In the genomic region with DNA sequence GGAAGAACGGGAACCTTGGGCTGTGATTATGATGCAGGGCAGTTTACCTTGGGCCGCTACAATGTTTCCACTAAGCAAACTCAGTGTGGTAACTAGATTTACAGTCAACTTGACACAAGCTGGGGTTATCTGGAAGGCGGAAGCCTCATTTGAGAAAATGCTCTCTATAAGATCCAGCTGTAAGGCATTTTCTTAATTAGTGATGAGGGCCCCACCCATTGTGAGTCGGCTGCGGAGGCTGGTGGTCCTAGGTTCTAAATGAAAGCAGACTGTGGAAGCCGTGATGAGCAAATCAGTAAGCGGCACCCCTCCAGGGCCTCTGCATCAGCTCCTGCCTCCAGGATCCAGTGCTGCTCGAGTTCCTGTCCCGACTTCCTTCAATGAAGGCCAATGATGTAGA, we compare ENCODE assay signal across 32 mouse cellular contexts.
DNase-seq lines count a peak whose midpoint lies in the region; ATAC-seq and TF ChIP-seq lines count a peak whose summit lies in the region.
"Had no signal": no experiment of that assay in that cellular context is flagged by ENCODE, and none has a peak within 500 bp of the region (broad histone marks: within the 10 kb centered on the region; RNA-seq: fewer than 3 reads in every experiment).

No protein-coding gene starts in this region.

- DNase-seq in embryo, embryonic 11 days = peak; percentile 42
- no peak for DNase-seq in embryo, embryonic 10.5 days (ENCODE audit: low spot score)
- DNase-seq in kidney, postnatal 0 days (ENCODE audit: low spot score) = peak; percentile 47
- no peak for DNase-seq in kidney, adult 9 months
- peak; percentile 60 for DNase-seq in embryonic facial prominence, embryonic 10.5 days (ENCODE audit: low spot score)
- DNase-seq in urinary bladder, postnatal 4 days (ENCODE audit: low spot score in 2 of 2) = no peak
- DNase-seq: adrenal gland, postnatal 25 days; B cell, adult 2 months; cerebellum, adult 2 months; cerebellum, postnatal 14 days; gastrocnemius, adult 2 months; gastrocnemius, postnatal 36 days; heart, adult 2 months; kidney, postnatal 36 days; left cerebral cortex, postnatal 4 days; liver; lung, adult 2 months; retina, postnatal 1 day; right cerebral cortex, postnatal 14 days; thymus, adult 18-20 months; thymus, postnatal 36 days had no signal

- no peaks in the 10 kb centered on the region for H3K9me3 ChIP-seq in kidney, postnatal 0 days (replicated peaks; ENCODE audit: low read length)
- no peaks in the 10 kb centered on the region for H3K9me3 ChIP-seq in embryonic facial prominence, embryonic 10.5 days
- H3K9me3 ChIP-seq in embryonic facial prominence, embryonic 13.5 days = no peaks in the 10 kb centered on the region
- H3K9me3 ChIP-seq: embryonic facial prominence, embryonic 12.5 days; heart, embryonic 12.5 days; midbrain, embryonic 10.5 days; midbrain, embryonic 15.5 days; neural tube, embryonic 15.5 days had no signal

- no peak overlapping the region for H3K4me3 ChIP-seq in kidney, postnatal 0 days (replicated peaks; ENCODE audit: low read depth, low read length)
- H3K4me3 ChIP-seq in embryonic facial prominence, embryonic 10.5 days = no peak overlapping the region
- no peak overlapping the region for H3K4me3 ChIP-seq in embryonic facial prominence, embryonic 13.5 days
- H3K4me3 ChIP-seq: embryonic facial prominence, embryonic 12.5 days; erythroblast, embryonic 14.5 days; gastrocnemius, adult 2 months; heart, adult 2 months; heart, embryonic 12.5 days; midbrain, embryonic 10.5 days; midbrain, embryonic 15.5 days; neural tube, embryonic 15.5 days had no signal

- WGBS in kidney, postnatal 0 days = 52% methylated on average over 9 of the region's 9 CpGs
- 28% methylated on average over 9 of the region's 9 CpGs for WGBS in embryonic facial prominence, embryonic 10.5 days
- WGBS in embryonic facial prominence, embryonic 13.5 days = 14% methylated on average over 9 of the region's 9 CpGs

- no peak for TF ChIP-seq CTCF in kidney, postnatal 0 days (IDR thresholded peaks at IDR 0.05; ENCODE audit: low read depth)

- H3K4me2 ChIP-seq in kidney, postnatal 0 days (ENCODE audit: low read length) = no peak overlapping the region
- H3K4me2 ChIP-seq in embryonic facial prominence, embryonic 13.5 days = no peak overlapping the region
- H3K4me2 ChIP-seq: embryonic facial prominence, embryonic 12.5 days; heart, embryonic 12.5 days; hindbrain, embryonic 14.5 days; midbrain, embryonic 15.5 days; neural tube, embryonic 15.5 days had no signal

- H3K27me3 ChIP-seq in kidney, postnatal 0 days (ENCODE audit: insufficient read depth, low read length) = no peaks in the 10 kb centered on the region
- no peaks in the 10 kb centered on the region for H3K27me3 ChIP-seq in embryonic facial prominence, embryonic 10.5 days (replicated peaks; ENCODE audit: low read depth, poor library complexity, severe bottlenecking)
- no peaks in the 10 kb centered on the region; the same call in 1 of the 2 replicates for H3K27me3 ChIP-seq in embryonic facial prominence, embryonic 13.5 days
- H3K27me3 ChIP-seq: embryonic facial prominence, embryonic 12.5 days; heart, embryonic 12.5 days; neural tube, embryonic 15.5 days had no signal

- H3K27ac ChIP-seq in kidney, postnatal 0 days = no peak overlapping the region
- H3K27ac ChIP-seq in embryonic facial prominence, embryonic 10.5 days (replicated peaks) = 0 out of 2 replicates have a peak overlapping the region, but pooled peaks have one; percentile 10
- 0 out of 2 replicates have a peak overlapping the region, but pooled peaks have one; percentile 7 for H3K27ac ChIP-seq in embryonic facial prominence, embryonic 13.5 days
- H3K27ac ChIP-seq: embryonic facial prominence, embryonic 12.5 days; gastrocnemius, adult 2 months; heart, adult 2 months; hindbrain, embryonic 14.5 days; liver, embryonic 14.5 days; midbrain, embryonic 10.5 days; midbrain, embryonic 15.5 days; neural tube, embryonic 15.5 days had no signal

- H3K9ac ChIP-seq in kidney, postnatal 0 days (ENCODE audit: low read depth, low read length) = no peak overlapping the region
- H3K9ac ChIP-seq in embryonic facial prominence, embryonic 13.5 days = no peak overlapping the region
- H3K9ac ChIP-seq: embryonic facial prominence, embryonic 12.5 days; heart, embryonic 12.5 days; hindbrain, embryonic 14.5 days; liver, embryonic 14.5 days; midbrain, embryonic 15.5 days; neural tube, embryonic 15.5 days had no signal

- H3K36me3 ChIP-seq in kidney, postnatal 0 days (ENCODE audit: insufficient read depth, low read length) = no peaks in the 10 kb centered on the region
- H3K36me3 ChIP-seq in embryonic facial prominence, embryonic 10.5 days (replicated peaks) = no peaks in the 10 kb centered on the region
- H3K36me3 ChIP-seq in embryonic facial prominence, embryonic 13.5 days = no peaks in the 10 kb centered on the region
- H3K36me3 ChIP-seq: embryonic facial prominence, embryonic 12.5 days; heart, embryonic 12.5 days; midbrain, embryonic 10.5 days; midbrain, embryonic 15.5 days; neural tube, embryonic 15.5 days had no signal

- no peaks in the 10 kb centered on the region; the same call in 1 of the 2 replicates for H3K4me1 ChIP-seq in kidney, postnatal 0 days (replicated peaks; ENCODE audit: insufficient read depth, low read length)
- H3K4me1 ChIP-seq in embryonic facial prominence, embryonic 10.5 days = peaks cover 40% of the 10 kb centered on the region
- peaks cover 27% of the 10 kb centered on the region for H3K4me1 ChIP-seq in embryonic facial prominence, embryonic 13.5 days
- H3K4me1 ChIP-seq: midbrain, embryonic 15.5 days; neural tube, embryonic 15.5 days had no signal

- no peak for ATAC-seq in kidney, postnatal 0 days (replicated peaks; ENCODE audit: low FRiP score, low read depth)
- 0 out of 2 replicates have a peak, but pooled peaks have one; percentile 48 for ATAC-seq in embryonic facial prominence, embryonic 13.5 days (ENCODE audit: insufficient number of reproducible peaks, insufficient read depth, low FRiP score, low TSS enrichment, low read depth)
- ATAC-seq: forebrain, embryonic 16.5 days; intestine, postnatal 0 days; midbrain, embryonic 15.5 days had no signal

Comparison
In these comparisons a context has a peak if more than half of its experiments do, and no peak if none do; other contexts are left out.
1. DNase-seq: peak in embryo, embryonic 11 days (single experiment), kidney, postnatal 0 days (single experiment) and embryonic facial prominence, embryonic 10.5 days (single experiment); none in embryo, embryonic 10.5 days (single experiment), kidney, adult 9 months (single experiment) and urinary bladder, postnatal 4 days (0 of 2).